Mouse (Mus musculus) stomach, embryonic 14.5 days (tissue): Measurements from ENCODE around the gene Prpmp5. TPM values are rescaled to one million over a fixed set of nuclear protein-coding genes. Genes with fewer than 3 reads are reported as not detected.
"Not testable (repeated sequence)": the region's sequence is repeated elsewhere in the genome, so short reads cannot be mapped to it uniquely, and the experiment has no call there.

Experiments
- ATAC-seq: fragments of 200-750 bp; cut with Nextera tagmentation; 2 replicates; pipeline ENCODE4 v1.8.0; 2017; ENCODE audit warnings: low read depth, moderate TSS enrichment; ENCODE audit not compliant: insufficient number of reproducible peaks, insufficient read depth, low FRiP score
- H3K27ac ChIP-seq: fragments of 300-500 bp; sonication (generic); 2 replicates; pipeline ENCODE4 v1.5.1; 2014; ENCODE audit warnings: mild to moderate bottlenecking, low read length, moderate library complexity, mixed read lengths
- H3K27me3 ChIP-seq: fragments of 300-500 bp; sonication (generic); 2 replicates; pipeline ENCODE4 v1.6.1; 2014; ENCODE audit warnings: low read length, control low read depth, mixed read lengths; ENCODE audit not compliant: control insufficient read depth, insufficient read depth
- H3K36me3 ChIP-seq: fragments of 300-500 bp; sonication (generic); 2 replicates; pipeline ENCODE4 v1.6.1; 2014; ENCODE audit warnings: mild to moderate bottlenecking, control low read depth, low read length, moderate library complexity, mixed read lengths; ENCODE audit not compliant: control insufficient read depth, insufficient read depth
- H3K4me1 ChIP-seq: fragments of 300-500 bp; sonication (generic); 2 replicates; pipeline ENCODE4 v1.6.1; 2014; ENCODE audit warnings: low read length, control low read depth, mixed read lengths; ENCODE audit not compliant: control insufficient read depth, insufficient read depth
- H3K4me2 ChIP-seq: fragments of 300-500 bp; sonication (generic); replicated peaks from 2 replicates; pipeline ENCODE4 v1.6.1; 2014; ENCODE audit warnings: low read depth, low read length, control low read depth
- H3K4me3 ChIP-seq: fragments of 300-500 bp; sonication (generic); 2 replicates; pipeline ENCODE4 v1.5.1; 2014; ENCODE audit warnings: low read depth, low read length, control low read depth
- H3K9ac ChIP-seq: fragments of 300-500 bp; sonication (generic); replicated peaks from 2 replicates; pipeline ENCODE4 v1.6.1; 2014; ENCODE audit warnings: low read depth, mild to moderate bottlenecking, control low read depth, low read length, moderate library complexity, mixed read lengths
- H3K9me3 ChIP-seq: fragments of 300-500 bp; sonication (generic); 2 replicates; pipeline ENCODE4 v1.6.1; 2016; ENCODE audit warnings: low read depth, low read length, control low read depth; ENCODE audit not compliant: control insufficient read depth
- WGBS: fragments of 180-500 bp; shearing (Covaris S2); extraction: QIAGEN DNeasy Blood & Tissue Kit; methylation state at CpG from one replicate; pipeline ENCODE4 v1.1.7; 2014; 5-methylcytosine and 5-hydroxymethylcytosine counted together
- polyA plus RNA-seq: library from polyadenylated mRNA; unstranded; fragments of >200 nt; fragmentation: Nextera tagmentation; extraction: Ambion mirVana; gene quantifications from 2 replicates; pipeline ENCODE4 v1.2.1, GENCODE M21; 2014

Gene Prpmp5
- polyA plus RNA-seq: not detected in 2 replicates

GRCm38 (mm10) chr6:132314657-132315056 is at the start of gene Prpmp5:
Gene Prpmp5, minus strand, starts transcription at chr6:132314757.
- ATAC-seq, H3K4me3 ChIP-seq, H3K9me3 ChIP-seq, H3K27ac ChIP-seq, H3K36me3 ChIP-seq, H3K9ac ChIP-seq, H3K4me2 ChIP-seq, H3K27me3 ChIP-seq, H3K4me1 ChIP-seq: not testable (repeated sequence)

DNA sequence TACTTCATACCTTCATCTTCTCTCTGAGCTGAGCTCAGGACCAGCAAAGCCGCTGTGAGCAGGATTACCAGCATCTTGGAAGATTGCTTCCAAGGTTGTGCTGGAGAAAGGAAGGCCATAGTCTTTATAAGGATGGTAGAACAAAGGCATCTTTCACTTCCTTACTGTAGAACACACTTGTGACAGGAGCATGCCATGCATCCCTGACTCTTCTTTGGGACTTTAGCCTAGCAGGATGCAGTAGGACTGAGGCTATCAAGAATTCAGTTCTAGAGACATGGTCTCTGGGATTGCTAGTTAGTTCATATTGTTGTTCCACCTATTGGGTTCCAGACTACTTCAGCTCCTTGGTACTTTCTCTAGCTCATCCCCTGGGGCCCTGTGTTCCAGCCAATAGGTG is 49.5 kb upstream of the Prpmp5 start, which contains the start of gene Gm8882:
Gene Gm8882, minus strand, starts transcription at position 101 of the 400 bp plus-strand sequence.
- not testable (repeated sequence) for H3K36me3 ChIP-seq, H3K4me3 ChIP-seq, H3K9me3 ChIP-seq, H3K4me1 ChIP-seq, H3K4me2 ChIP-seq, H3K27ac ChIP-seq, H3K27me3 ChIP-seq, ATAC-seq, H3K9ac ChIP-seq
- 92% methylated on average over 1 of the region's 1 CpGs for WGBS

Other genes with a start within 250 kb of the Prpmp5 start
- not detected in 2 replicates for gene Prb1, start 104.2 kb downstream of the Prpmp5 start, polyA plus RNA-seq
- not detected in 2 replicates for gene Gm8882, start 49.4 kb upstream of the Prpmp5 start, polyA plus RNA-seq